Mouse (Mus musculus) mouse trophoblast stem cell (cell line): Measurements from ENCODE around the gene Cenpl.
"Not testable (repeated sequence)": the region's sequence is repeated elsewhere in the genome, so short reads cannot be mapped to it uniquely, and the experiment has no call there.

Experiments used
- in situ Hi-C, 2 experiments: fragments of 300-500 bp; cut with MseI, MboI; formaldehyde crosslinking; loops; 2 replicates in 1 of 2; 3 replicates in 1 of 2; pipeline ENCODE4 v1.15.1; 2025

The Cenpl gene

DNA sequence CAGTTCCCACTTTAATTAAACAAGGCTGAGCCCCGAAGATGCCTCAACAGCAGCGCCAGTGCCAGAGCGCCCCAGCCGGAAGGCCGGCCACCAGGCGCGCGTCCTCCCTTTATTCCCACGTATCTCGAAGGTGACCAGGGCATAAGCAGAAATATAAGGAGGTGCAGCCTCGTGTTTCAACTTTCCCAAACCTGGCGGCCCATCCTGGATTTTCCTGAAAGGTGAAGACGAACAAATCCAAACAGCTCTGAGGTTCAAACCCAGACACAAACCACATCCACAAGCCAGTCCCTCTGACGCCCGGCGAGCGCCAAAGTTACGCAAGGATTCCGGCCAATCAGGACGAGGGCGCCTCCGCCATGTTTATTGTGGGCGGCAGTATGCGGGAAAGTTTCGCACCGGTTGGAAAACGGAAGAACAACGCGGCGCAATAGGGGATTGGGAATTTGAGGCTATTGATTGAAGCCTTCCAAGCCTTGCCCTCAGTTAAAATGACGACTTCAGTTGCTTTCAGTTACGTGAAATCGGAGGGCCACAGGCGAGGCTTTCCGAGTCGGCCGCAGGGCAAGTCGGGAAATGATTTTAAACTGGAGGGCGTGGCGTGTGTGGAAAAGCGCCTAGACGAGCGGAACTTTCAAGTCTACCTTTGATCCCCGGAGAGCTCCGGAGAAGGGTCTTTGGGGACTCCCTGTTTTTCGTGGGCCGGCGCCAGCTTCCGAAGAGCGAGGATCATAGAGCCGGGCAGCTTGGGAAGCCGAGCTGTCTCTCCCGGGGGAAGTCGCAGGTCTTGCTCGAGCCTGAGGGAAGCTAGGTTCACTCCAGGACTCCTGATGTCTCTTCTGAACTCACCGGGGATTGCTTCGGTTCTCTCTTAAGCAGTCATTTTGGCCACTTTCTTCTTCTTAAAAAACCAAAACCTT, at the start of gene Cenpl, which contains the start of gene Dars2:
Gene Cenpl, plus strand, starts transcription at position 362 of the 920 bp plus-strand sequence.
Gene Dars2, minus strand, starts transcription at position 307 of the 920 bp plus-strand sequence.
- in situ Hi-C loops: no loop called here

DNA sequence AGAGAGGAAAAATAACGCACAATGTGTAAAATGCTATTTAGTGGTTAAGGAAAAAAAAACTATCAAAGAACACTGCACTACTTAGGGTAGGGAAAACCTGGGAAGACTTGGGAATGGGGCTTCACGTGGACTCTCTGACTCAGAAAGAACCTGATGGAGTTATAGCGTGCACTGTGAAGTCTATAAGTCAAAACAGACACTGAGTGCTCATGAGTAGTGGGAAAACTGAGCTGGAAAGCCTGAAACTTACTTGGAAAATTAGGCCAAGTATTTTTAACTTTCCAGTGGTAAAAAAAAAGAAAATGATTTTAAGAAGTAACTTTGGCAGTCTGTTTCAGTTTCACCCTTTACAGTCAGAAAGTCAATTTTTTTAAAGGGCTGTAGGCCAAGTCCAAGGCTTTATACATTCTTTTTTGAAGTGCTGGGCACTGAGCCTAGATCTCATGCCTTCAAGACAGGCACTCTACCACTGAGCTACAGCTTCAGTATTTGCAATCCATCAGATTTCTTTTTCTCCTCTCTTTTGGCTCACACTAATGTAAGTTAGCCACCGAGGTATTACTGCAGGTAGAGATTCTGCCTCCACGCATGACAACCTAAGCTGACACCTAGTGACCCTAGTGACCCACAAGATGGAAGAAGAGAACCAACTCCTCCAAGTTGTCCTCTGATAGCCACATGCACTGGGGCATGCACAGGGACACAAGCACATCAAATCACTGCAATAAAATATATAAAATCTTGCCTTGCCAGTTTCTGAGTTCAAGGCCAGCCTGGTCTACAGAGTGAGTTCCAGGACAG, 44.9 kb upstream of the Cenpl start:
- in situ Hi-C loops: no loop called here

DNA sequence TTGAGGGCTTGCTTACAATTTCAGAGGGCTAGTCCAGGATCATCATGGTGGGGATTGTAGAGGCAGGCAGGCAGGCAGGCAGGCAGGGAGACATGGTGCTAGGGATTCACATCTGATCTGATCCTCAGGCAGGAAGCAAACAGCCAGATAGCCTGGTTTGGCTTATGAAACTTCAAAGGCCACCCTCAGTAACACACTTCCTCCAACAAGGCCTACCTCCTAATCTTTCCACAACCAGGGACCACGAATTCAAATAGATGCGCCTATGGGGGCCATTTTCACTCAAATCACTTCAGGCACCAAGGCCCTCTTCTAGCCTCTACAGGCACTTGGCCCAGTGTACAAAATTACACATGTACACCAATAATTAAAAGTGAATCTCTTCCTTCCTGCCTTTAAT, 43.3 kb upstream of the Cenpl start:
- in situ Hi-C loops: no loop called here

DNA sequence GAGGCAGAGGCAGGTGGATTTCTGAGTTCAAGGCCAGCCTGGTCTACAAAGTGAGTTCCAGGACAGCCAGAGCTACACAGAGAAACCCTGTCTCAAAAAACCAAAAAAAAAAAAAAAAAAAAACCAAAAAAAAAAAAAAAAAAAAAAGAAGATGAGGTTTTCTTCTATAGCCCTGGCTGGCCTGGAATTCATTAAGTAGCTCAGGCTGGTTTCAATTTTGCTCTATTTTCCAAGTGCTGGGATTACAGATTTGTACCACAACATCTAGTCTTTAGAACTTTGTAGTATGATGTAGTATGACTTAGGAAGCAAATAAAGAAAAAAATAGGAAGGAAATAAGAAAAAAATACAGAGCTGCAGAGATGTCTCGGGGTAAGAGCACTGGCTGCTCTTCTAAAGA, 42.1 kb upstream of the Cenpl start:
- in situ Hi-C loops: not testable (repeated sequence)

DNA sequence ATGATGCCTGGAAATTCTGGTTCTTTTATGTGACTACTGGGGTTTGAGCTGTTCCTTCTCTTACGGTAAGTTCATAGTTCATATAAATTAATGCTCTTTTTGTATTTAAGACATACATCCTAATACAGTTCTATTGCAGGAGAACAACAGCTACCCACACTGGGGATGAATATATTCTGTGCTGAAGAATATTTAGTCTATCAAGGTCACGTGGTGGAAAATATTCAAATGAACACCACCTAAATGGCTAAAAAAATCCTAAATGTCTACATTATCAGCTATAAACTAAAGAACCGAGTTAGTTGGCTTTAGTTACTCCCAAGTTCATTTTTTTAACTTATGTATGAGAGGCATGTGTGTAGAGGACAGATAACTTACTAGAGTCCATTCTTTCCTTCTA, 40.5 kb upstream of the Cenpl start:
- in situ Hi-C loops: no loop called here

DNA sequence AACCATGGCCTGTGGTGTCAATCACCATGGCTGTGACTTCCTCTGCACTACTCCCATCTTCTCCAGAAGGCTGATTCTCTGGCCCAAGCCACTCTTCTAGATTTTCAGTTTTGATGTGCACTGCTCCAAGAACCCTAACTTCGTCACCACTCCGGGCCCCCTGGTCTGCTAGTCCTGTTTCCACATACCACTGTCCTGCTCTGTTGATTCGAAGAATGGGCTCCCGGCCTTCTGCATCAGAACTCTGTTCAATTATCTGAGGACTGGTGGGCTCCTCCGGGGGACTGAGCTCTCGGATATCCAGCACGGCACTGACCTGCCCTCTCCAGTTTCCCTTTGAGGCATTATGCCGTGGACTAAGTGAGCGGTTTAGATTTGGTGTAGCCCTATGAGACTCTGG, 38.6 kb upstream of the Cenpl start:
- in situ Hi-C loops: no loop called here

- in situ Hi-C loops: no loop called here
These were observed 38.2 kb upstream of the Cenpl start for GRCm38 (mm10) chr1:161032345-161032744.

DNA sequence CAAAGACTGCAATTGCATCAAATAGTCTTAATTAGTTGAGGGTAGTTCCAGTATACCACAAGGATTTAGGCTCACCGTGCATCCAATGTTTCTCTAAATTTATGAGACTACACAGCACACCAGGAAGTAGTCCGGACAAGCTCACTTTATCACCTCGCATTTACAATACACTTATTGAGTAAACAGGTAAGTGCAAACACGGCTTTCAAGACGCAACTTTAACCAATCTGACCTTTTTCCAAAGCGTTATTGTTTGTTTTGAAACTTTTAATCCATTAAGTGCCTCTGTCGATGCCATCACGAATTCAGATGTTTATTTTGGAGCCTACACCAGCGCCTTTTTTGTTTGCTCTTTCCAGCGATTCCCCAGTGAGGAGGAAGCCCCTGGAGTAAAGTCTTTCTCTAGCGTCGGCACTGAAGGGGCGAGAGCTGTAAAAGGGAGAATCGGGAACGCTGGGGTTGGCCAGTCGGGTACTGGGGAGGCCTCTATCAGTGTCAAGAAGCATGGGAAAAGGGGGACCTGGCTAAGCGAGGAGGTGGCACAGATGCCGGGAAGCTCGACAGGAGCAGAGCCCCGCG, 36.6 kb upstream of the Cenpl start:
- in situ Hi-C loops: no loop called here

DNA sequence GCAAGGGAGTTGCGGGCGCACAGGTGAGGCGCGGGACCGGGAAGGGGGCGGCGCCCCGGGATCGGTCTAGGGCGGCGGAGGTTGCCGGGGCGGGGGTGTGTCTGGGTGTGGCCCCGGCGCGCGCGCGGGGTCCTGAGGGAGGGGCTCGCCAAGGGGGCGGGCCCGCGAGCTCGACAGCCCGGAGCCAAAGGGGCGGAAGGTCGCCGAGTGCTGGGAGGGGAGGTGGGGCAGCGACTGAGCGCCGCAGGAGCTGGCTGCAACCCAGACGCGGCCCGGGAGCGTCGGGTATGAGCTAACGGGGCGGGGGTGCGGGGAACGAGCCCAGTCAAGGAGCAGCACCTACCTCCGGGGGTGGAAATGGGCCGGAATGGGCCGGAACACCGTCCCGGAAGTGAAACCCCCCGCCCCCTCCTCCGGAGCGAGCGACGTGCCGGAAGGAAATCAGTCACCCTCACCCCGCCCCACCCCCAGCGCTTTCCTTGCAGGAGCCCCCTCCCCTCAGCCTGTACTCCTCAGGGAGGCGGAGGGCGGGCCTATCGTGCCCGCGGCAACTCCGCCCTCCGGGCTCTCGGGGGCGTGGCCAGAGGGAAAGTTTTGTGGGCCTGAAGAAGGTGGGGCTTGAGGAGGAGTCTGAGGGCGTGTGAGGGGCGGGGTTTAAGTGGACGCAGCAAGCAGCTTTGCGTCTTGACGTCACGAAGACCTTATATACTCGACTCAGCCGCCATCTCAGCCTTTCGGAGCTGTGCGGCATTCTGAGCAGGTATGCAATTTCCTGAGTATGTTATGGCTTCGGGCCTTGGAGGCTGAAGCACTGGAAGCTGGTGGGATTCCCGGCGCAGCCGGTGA, 35.9 kb upstream of the Cenpl start, which contains the start of gene Zbtb37:
Gene Zbtb37, minus strand, starts transcription at position 415 of the 846 bp plus-strand sequence.
- in situ Hi-C loops: no loop called here

GRCm38 (mm10) chr1:161035281-161035785, 35.2 kb upstream of the Cenpl start:
- in situ Hi-C loops: no loop called here

- in situ Hi-C loops: no loop called here
These were observed 34.6 kb upstream of the Cenpl start for GRCm38 (mm10) chr1:161035786-161036404.

- in situ Hi-C loops: no loop called here
These were observed 34.1 kb upstream of the Cenpl start for GRCm38 (mm10) chr1:161036411-161036841.

GRCm38 (mm10) chr1:161037026-161037425, 33.5 kb upstream of the Cenpl start:
- in situ Hi-C loops: no loop called here

DNA sequence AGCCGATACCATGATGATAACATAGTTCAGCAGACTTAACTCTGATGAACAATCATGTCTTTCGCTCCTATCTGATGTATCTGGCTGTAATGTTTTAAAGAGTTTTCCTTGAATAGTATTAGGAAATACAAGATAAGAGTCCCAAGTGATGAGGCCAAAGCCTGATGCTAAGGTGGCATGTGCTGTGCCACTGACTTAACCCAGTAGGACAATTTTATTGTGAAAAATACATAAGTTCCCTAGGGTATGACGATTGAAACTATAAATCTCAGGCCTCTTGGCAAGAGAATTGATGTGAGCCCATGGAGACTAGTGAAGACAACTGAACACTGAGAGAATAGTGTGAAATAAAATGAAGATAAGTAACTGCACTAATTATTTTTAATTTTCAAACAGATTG, 32.9 kb upstream of the Cenpl start:
- in situ Hi-C loops: no loop called here

GRCm38 (mm10) chr1:161038004-161038403, 32.5 kb upstream of the Cenpl start:
- in situ Hi-C loops: no loop called here

- in situ Hi-C loops: no loop called here
These were observed 31.4 kb upstream of the Cenpl start for GRCm38 (mm10) chr1:161038968-161039721.

- in situ Hi-C loops: no loop called here
These were observed 30.6 kb upstream of the Cenpl start for GRCm38 (mm10) chr1:161039741-161040425.

DNA sequence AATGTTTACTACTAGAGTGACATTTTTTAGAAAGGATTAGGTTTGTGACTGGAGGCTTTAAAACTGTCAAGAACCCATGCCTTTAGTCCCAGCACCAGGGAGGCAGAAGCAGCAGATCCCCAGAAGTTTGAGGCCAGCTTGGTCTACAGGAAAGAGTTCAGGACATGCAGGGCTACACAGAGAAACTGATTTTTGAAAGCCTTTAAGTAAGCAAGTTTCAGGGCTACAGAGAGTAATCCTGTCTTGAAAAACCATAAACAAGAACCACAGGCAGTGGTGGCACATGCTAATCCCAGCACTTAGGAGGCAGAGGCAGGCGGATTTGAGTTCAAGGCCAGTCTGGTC, 30.1 kb upstream of the Cenpl start:
- in situ Hi-C loops: no loop called here

DNA sequence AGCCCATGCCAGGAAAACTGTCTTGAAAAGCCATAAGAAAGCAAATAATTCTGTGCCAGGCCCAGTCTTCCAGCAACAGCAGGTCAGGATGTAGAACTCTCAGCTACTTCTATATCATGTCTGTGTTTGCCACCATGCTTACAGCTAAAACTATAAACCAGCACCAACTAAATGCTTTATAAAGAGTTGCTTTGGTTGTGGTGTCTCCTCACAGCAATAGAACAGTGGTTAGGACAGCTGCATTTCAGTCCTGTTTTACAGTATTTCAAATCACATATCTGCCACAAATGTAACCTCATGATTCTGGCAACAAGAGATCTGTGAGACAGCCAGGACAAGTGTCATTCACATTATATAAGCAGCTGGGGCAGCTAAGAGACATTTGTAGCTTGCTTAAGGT, 29.7 kb upstream of the Cenpl start:
- in situ Hi-C loops: no loop called here
